8 mouse cellular contexts compared by ENCODE assay signal in the genomic region with DNA sequence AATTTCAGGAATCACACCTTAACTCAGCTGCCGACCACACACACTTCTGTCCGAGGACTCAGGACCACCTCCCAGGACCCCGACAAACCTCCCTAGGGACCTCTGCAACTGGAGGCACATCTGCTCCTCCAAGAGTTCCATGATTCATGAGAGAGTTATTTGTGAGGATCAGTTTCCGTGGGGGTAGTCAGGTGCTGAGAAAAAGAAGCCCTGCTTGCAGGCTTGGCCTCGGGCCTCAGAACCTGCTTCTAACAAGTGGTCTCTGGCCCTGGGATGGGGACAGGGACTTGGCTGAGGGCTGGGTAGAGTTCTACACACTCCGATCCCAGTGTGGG.
DNase-seq lines count a peak whose midpoint lies in the region; ATAC-seq and TF ChIP-seq lines count a peak whose summit lies in the region.

No protein-coding gene starts in this region.

- no peak for TF ChIP-seq CTCF in thymus, adult 2 months (IDR thresholded peaks at IDR 0.05; ENCODE audit: borderline replicate concordance, control insufficient read depth, extremely low read depth, insufficient read depth, low read length, poor library complexity)

- intact Hi-C loops in heart, postnatal 14 days (cut with DNase I): loop anchor here (1.0 kb wide), 1 partner anchor 71 kb away; no protein-coding TSS in a partner anchor

- WGBS in thymus, adult 2 months: 87% methylated on average over 6 of the region's 6 CpGs
- 63% methylated on average over 6 of the region's 6 CpGs for WGBS in liver, embryonic 13.5 days (ENCODE audit: insufficient replicate concordance)

- H3K9ac ChIP-seq in liver, embryonic 13.5 days: peak overlapping the region; percentile 66; the same call in 1 of the 2 replicates

- DNase-seq in heart, adult 8-10 months (ENCODE audit: low spot score): peak; percentile 25
- DNase-seq in heart, postnatal 14 days: no peak
- DNase-seq in thymus, adult 2 months: no peak
- DNase-seq in thymus, postnatal 36 days: no peak
- DNase-seq in liver, embryonic 13.5 days: no peak
- DNase-seq in MN1 (ENCODE audit: low spot score): no peak
- no peak for DNase-seq in layer of hippocampus, adult 9-11 months

- H3K36me3 ChIP-seq in thymus, adult 2 months (ENCODE audit: control insufficient read depth, insufficient read depth, low read length): no peaks in the 10 kb centered on the region
- no peaks in the 10 kb centered on the region for H3K36me3 ChIP-seq in liver, embryonic 13.5 days

- no peak for ATAC-seq in liver, embryonic 13.5 days (ENCODE audit: low read depth)
- ATAC-seq in erythroblast, adult 5-6 weeks (replicated peaks; ENCODE audit: low FRiP score, poor library complexity, severe bottlenecking): no peak

- no peak for TF ChIP-seq POLR2A in thymus, adult 2 months (IDR thresholded peaks at IDR 0.05; ENCODE audit: control insufficient read depth, extremely low read depth, insufficient read depth, low read length, poor library complexity)

- no peaks in the 10 kb centered on the region for H3K27me3 ChIP-seq in thymus, adult 2 months (ENCODE audit: control insufficient read depth, insufficient read depth, low read length)
- H3K27me3 ChIP-seq in liver, embryonic 13.5 days: peaks cover 35% of the 10 kb centered on the region

- H3K27ac ChIP-seq in thymus, adult 2 months (ENCODE audit: control insufficient read depth, insufficient read depth, low read length): peak overlapping the region; percentile 4; the same call in 1 of the 2 replicates
- no peak overlapping the region for H3K27ac ChIP-seq in liver, embryonic 13.5 days

- H3K4me3 ChIP-seq in thymus, adult 2 months (ENCODE audit: control insufficient read depth, insufficient read depth, low read length): no peak overlapping the region; the same call in 1 of the 2 replicates
- H3K4me3 ChIP-seq in liver, embryonic 13.5 days (replicated peaks): 0 out of 2 replicates have a peak overlapping the region, but pooled peaks have one; percentile 54

- peak overlapping the region; percentile 72 for H3K4me2 ChIP-seq in liver, embryonic 13.5 days

- peaks cover 15% of the 10 kb centered on the region for H3K4me1 ChIP-seq in thymus, adult 2 months (replicated peaks; ENCODE audit: control insufficient read depth, insufficient read depth, low read length)
- H3K4me1 ChIP-seq in liver, embryonic 13.5 days (replicated peaks): peaks cover 22% of the 10 kb centered on the region

- no peaks in the 10 kb centered on the region for H3K9me3 ChIP-seq in liver, embryonic 13.5 days (replicated peaks)
